ENCODE assay signal across 9 mouse cellular contexts in the genomic region with DNA sequence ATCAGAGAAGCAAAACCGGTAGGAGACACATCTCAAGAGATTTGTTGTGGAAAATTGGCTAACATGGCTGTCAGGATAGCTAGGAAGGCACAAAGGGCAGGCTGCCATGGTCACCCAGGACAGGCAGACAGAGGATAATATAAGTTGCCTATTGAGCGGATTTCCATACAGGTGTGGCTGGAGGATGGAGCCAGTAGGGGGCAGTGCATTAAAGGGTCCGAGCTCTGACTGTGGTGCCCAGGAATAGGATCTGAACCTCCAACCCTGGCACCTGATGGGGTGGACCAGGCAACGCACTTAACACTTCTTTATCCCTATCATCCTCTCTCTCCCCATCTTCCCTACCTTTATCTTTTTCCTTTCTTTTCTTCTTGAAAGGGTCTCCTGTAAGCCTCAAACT. TPM values are rescaled to one million over a fixed set of nuclear protein-coding genes. Genes with fewer than 3 reads are reported as not detected.
A peak's percentile ranks its signal among the peaks of the same experiment; 100 is the strongest.
DNase-seq lines count a peak whose midpoint lies in the region; ATAC-seq and TF ChIP-seq lines count a peak whose summit lies in the region.
"Had no signal": no experiment of that assay in that cellular context is flagged by ENCODE, and none has a peak within 500 bp of the region (broad histone marks: within the 10 kb centered on the region; RNA-seq: fewer than 3 reads in every experiment).

No protein-coding gene starts in this region.

- DNase-seq in kidney, adult 18-20 months: peak; percentile 16
- no peak for DNase-seq in G1E (ENCODE audit: low spot score)
- peak; percentile 38 for DNase-seq in lung, postnatal 36 days
- DNase-seq in frontal cortex, postnatal 25 days (ENCODE audit: low spot score in 2 of 2): no peak

- H3K9me3 ChIP-seq in kidney, embryonic 14.5 days (ENCODE audit: control insufficient read depth, low read length): no peaks in the 10 kb centered on the region
- no peaks in the 10 kb centered on the region for H3K9me3 ChIP-seq in G1E (replicated peaks)
- H3K9me3 ChIP-seq: lung, embryonic 15.5 days had no signal

- H3K9ac ChIP-seq in kidney, embryonic 14.5 days (ENCODE audit: low read depth, low read length): no peak overlapping the region
- H3K9ac ChIP-seq: lung, embryonic 15.5 days had no signal

- TF ChIP-seq POLR2A in cortical plate, adult 2 months (IDR thresholded peaks at IDR 0.05; ENCODE audit: extremely low read depth, insufficient read depth, low read length): no peak

- H3K4me2 ChIP-seq in kidney, embryonic 14.5 days (replicated peaks; ENCODE audit: low read depth, low read length): no peak overlapping the region
- H3K4me2 ChIP-seq: lung, embryonic 15.5 days had no signal

- H3K4me3 ChIP-seq in kidney, embryonic 14.5 days (ENCODE audit: low read length): no peak overlapping the region
- H3K4me3 ChIP-seq in G1E (ENCODE audit: low read depth, low read length): no peak overlapping the region
- H3K4me3 ChIP-seq in cortical plate, adult 2 months (ENCODE audit: insufficient read depth, low read length): no peak overlapping the region
- H3K4me3 ChIP-seq: lung, embryonic 15.5 days had no signal

- peak; percentile 18; the same call in 1 of the 2 replicates for TF ChIP-seq CTCF in G1E (IDR thresholded peaks at IDR 0.05; ENCODE audit: low read depth, low read length)
- TF ChIP-seq CTCF in cortical plate, adult 2 months (IDR thresholded peaks at IDR 0.05; ENCODE audit: extremely low read depth, insufficient read depth, low read length): 0 out of 2 replicates have a peak, but pooled peaks have one; percentile 16

- WGBS in kidney, embryonic 14.5 days: 37% methylated on average over 4 of the region's 4 CpGs

- no peaks in the 10 kb centered on the region for H3K36me3 ChIP-seq in kidney, embryonic 14.5 days (ENCODE audit: control insufficient read depth, insufficient read depth, low read length)
- no peaks in the 10 kb centered on the region for H3K36me3 ChIP-seq in G1E (replicated peaks)
- H3K36me3 ChIP-seq: lung, embryonic 15.5 days had no signal

- no peaks in the 10 kb centered on the region for H3K27me3 ChIP-seq in kidney, embryonic 14.5 days (ENCODE audit: control insufficient read depth, insufficient read depth, low read length)
- H3K27me3 ChIP-seq in G1E (ENCODE audit: insufficient read depth, low read length): peaks cover 3% of the 10 kb centered on the region; the same call in 1 of the 2 replicates
- H3K27me3 ChIP-seq: lung, embryonic 15.5 days had no signal

- H3K4me1 ChIP-seq in kidney, embryonic 14.5 days (ENCODE audit: control insufficient read depth, insufficient read depth, low read length): no peaks in the 10 kb centered on the region
- no peaks in the 10 kb centered on the region for H3K4me1 ChIP-seq in G1E (ENCODE audit: insufficient read depth, low read depth, low read length)
- no peaks in the 10 kb centered on the region for H3K4me1 ChIP-seq in cortical plate, adult 2 months (ENCODE audit: control insufficient read depth, insufficient read depth, low read length)

- no peak overlapping the region for H3K27ac ChIP-seq in kidney, embryonic 14.5 days (ENCODE audit: low read depth, low read length)
- H3K27ac ChIP-seq in cortical plate, adult 2 months (ENCODE audit: insufficient read depth, low read length): no peak overlapping the region
- H3K27ac ChIP-seq: lung, embryonic 15.5 days had no signal

- no peak for ATAC-seq in kidney, embryonic 14.5 days (ENCODE audit: low FRiP score, low TSS enrichment)
- no peak for ATAC-seq in G1E (ENCODE audit: extremely low read depth, insufficient number of reproducible peaks, low FRiP score, poor library complexity, severe bottlenecking)
- ATAC-seq in megakaryocyte, adult 5-6 weeks (ENCODE audit: poor library complexity, severe bottlenecking): no peak
- ATAC-seq: hindbrain, embryonic 16.5 days had no signal

RNA-seq across cellular contexts. Expression of gene Tcf21, which starts 38.5 kb away (rescaled TPM):
- polyA plus RNA-seq in kidney, embryonic 14.5 days (2014; fragmentation: Nextera tagmentation; extraction: Ambion mirVana): 331 and 384 TPM in 2 replicates
- total RNA-seq in G1E (2014; fragmentation: Nextera tagmentation): not detected in 2 replicates
- total RNA-seq in G1E (2017): 0.29 TPM in 1 of 2 replicates, not detected in the other
- not detected in 2 replicates for polyA plus RNA-seq in G1E (2012)
- 0.08 TPM in 1 of 2 replicates, not detected in the other for polyA plus RNA-seq in cortical plate, adult 2 months (2012; rRNA removed)
- not detected in 2 replicates for total RNA-seq in megakaryocyte, adult 5-6 weeks (2015)
- total RNA-seq in megakaryocyte, adult 5-6 weeks (2017): not detected in 2 replicates

RNA-seq across cellular contexts. Expression of gene Tbpl1, which starts 49.7 kb away (rescaled TPM):
- 73.3 and 75.9 TPM in 2 replicates for polyA plus RNA-seq in kidney, embryonic 14.5 days (2014; fragmentation: Nextera tagmentation; extraction: Ambion mirVana)
- 85.1 and 95.4 TPM in 2 replicates for total RNA-seq in G1E (2014; fragmentation: Nextera tagmentation)
- total RNA-seq in G1E (2017): 46.4 and 55.1 TPM in 2 replicates
- 89.0 and 94.5 TPM in 2 replicates for polyA plus RNA-seq in G1E (2012)
- 43.7 and 48.0 TPM in 2 replicates for polyA plus RNA-seq in cortical plate, adult 2 months (2012; rRNA removed)
- 37.3 and 47.3 TPM in 2 replicates for total RNA-seq in megakaryocyte, adult 5-6 weeks (2015)
- total RNA-seq in megakaryocyte, adult 5-6 weeks (2017): 31.0 and 43.9 TPM in 2 replicates

Comparison
In these comparisons a context has a peak if more than half of its experiments do, and no peak if none do; other contexts are left out.
1. DNase-seq: peak in kidney, adult 18-20 months (single experiment) and lung, postnatal 36 days (single experiment); none in G1E (single experiment) and frontal cortex, postnatal 25 days (0 of 2).
2. RNA of gene Tcf21, which starts 38.5 kb away (polyA plus RNA-seq): 331 to 384 TPM in kidney, embryonic 14.5 days; not detected in G1E and 0.08 TPM in cortical plate, adult 2 months; every median in the first group is over 100 times any median in the second.